Mouse (Mus musculus): ENCODE measurements around the gene Rac2. TPM values are rescaled to one million over a fixed set of nuclear protein-coding genes. Genes with fewer than 3 reads are reported as not detected.

Gene Rac2
- polyA plus RNA-seq (2012; fragmentation: generic; extraction: Trizol) = not detected

DNA sequence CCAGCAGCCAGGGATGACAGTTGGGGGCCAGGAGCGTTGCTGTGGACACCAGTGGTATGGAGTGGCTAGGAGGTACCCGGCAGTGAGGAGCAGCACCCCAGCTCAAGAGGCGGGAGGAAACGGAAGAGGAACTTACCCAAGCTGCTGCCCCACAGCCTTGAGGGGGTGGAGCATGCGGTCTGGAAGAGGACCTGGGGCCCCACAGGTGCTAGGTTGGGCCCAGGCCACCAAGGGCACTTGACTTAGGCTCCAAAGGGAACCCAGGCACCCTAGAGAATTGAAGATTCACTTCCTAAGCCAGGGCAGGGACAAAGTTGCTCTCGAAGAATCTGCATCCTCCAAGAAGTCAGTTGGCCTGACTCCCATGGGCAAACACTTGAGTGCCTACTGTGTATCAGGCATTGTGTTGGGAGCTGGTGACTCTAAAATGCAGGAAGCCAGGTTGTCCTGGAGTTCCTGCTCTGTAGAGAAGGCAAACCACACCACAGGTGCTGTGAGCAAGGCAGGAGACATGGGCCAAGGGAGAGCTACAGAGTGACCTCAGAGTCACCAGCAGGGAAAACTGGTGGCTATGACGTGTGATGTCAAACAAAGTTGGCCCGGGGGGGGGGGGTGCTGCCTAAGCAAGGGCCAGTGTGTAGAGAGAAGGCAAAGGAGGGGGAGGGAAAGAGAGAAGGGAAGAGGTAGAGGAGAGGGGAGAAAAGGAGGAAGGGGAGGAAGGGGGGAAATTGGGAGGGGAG, at the start of gene Rac2:
Gene Rac2, minus strand, starts transcription at position 126 of the 740 bp plus-strand sequence.

DNA sequence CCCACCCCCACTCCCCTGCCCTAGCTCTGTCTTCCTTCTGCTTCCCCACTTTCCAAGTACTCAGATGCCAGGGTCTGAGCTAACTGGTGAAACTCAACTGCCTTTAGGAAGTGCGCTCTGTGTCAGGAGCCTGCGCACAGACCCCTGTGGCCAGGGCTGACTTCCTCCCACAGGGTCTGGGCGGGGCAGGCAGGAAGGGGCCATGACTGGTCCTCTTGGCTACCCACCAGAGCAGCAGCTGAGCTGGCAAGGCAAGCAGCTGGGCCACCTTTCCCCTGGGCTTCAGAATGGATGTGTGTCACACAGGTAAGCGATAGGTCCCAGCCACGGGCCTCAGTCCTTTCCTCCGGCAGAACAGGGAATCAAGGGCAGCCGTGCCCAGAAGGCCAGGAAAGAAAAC, 24.3 kb upstream of the Rac2 start, which contains the start of gene Cyth4:
Gene Cyth4, plus strand, starts transcription at position 134 of the 400 bp plus-strand sequence.

DNA sequence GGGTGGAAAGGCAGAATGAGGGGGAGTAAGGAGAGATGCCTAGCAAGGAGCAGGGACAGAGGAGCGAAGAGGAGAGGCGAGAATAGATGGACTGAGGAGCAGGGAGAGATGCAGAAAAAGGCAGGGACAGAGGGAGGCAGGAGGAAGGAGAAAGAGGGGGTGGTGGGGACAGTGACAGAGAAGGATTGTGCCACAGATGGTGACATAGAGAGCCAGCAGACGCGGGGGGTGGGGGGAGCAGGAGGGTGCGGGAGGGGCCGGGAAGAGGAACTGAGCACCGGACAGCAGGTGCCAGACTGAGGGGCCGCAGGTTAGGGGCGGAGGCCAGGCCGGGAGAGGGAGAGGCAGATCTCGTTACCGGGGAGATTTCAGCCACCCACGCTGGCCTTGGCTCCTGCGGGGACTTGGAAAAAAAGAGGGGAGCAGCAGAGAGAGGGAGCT, 28.0 kb downstream of the Rac2 start, which contains the start of gene Sstr3:
Gene Sstr3, minus strand, starts transcription at position 125 of the 441 bp plus-strand sequence.

DNA sequence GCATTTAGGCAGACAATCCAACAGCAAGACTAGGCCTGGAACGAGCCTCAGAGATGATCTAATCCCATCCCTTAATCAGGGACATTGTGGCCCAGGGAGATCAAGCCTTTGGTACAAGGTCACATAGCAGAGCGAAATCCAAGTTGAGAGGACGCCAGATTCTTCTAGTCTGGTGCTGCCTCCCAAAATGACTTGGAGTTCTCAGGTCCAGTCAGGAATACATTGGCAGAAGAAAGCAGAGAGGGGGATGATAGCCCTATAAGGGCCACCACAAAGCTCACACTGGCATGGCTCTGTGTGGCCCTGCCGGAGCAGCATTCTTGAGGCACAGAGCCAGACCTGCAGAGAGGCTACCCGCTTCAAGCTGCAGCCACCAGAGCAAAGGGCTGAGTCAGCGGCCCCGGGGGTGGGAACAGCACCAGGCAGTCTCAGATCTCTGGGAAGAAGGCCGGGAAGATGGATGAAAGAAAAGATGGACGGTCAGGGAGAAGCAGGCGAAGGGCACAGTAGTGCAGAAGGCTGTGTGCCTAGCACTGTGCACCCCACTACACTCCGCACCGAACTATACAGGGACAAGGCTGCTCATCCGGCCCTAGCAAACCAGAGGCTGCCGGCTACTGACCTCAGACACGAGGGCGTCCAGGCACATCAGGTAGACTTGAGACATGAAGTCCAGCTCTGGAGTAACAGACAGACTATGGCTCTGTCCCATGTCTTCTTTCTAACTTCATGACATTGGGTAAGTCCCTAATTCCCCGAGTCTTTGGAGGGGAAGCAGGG, 41.7 kb downstream of the Rac2 start, which contains the start of gene C1qtnf6:
Gene C1qtnf6, minus strand, starts transcription at position 746 of the 780 bp plus-strand sequence.

Other genes starting within 250 kb of the Rac2 start
- not detected for gene Csf2rb, start 247.0 kb downstream of the Rac2 start, polyA plus RNA-seq (2012; fragmentation: generic; extraction: Trizol)
- gene Tex33, start 176.9 kb downstream of the Rac2 start, polyA plus RNA-seq (2012; fragmentation: generic; extraction: Trizol) = not detected
- 10 to 100 TPM; 13.6 to 29.6 TPM for gene Tst, start 166.9 kb downstream of the Rac2 start, polyA plus RNA-seq (2012; fragmentation: generic; extraction: Trizol)
- 100 to 1,000 TPM in 1 of 2 experiments, 10 to 100 TPM in 1; 62.7 to 129 TPM for gene Mpst, start 166.4 kb downstream of the Rac2 start, polyA plus RNA-seq (2012; fragmentation: generic; extraction: Trizol)
- 100 to 1,000 TPM; 227 to 234 TPM for gene Kctd17, start 144.2 kb downstream of the Rac2 start, polyA plus RNA-seq (2012; fragmentation: generic; extraction: Trizol)
- gene Tmprss6, start 104.1 kb downstream of the Rac2 start, polyA plus RNA-seq (2012; fragmentation: generic; extraction: Trizol) = 1 to 10 TPM in 1 of 2 experiments, under 1 TPM in 1; 0.09 to 2.9 TPM
- under 1 TPM; under 0.01 to 0.32 TPM for gene Il2rb, start 77.5 kb downstream of the Rac2 start, polyA plus RNA-seq (2012; fragmentation: generic; extraction: Trizol)
- gene C1qtnf6, start 41.4 kb downstream of the Rac2 start, polyA plus RNA-seq (2012; fragmentation: generic; extraction: Trizol) = 100 to 1,000 TPM in 1 of 2 experiments, 10 to 100 TPM in 1; 12.4 to 130 TPM
- gene Sstr3, start 28.1 kb downstream of the Rac2 start, polyA plus RNA-seq (2012; fragmentation: generic; extraction: Trizol) = under 1 TPM in 1 of 2 experiments, not detected in 1; 0.01 TPM
- under 1 TPM; 0.21 to 0.48 TPM for gene Cyth4, start 24.3 kb upstream of the Rac2 start, polyA plus RNA-seq (2012; fragmentation: generic; extraction: Trizol)
- under 1 TPM; 0.02 TPM for gene Elfn2, start 146.0 kb upstream of the Rac2 start, polyA plus RNA-seq (2012; fragmentation: generic; extraction: Trizol)
- under 1 TPM in 1 of 2 experiments, not detected in 1; 0.02 TPM for gene Mfng, start 200.7 kb upstream of the Rac2 start, polyA plus RNA-seq (2012; fragmentation: generic; extraction: Trizol)
- under 1 TPM; 0.21 to 0.37 TPM for gene Card10, start 230.3 kb upstream of the Rac2 start, polyA plus RNA-seq (2012; fragmentation: generic; extraction: Trizol)

All from C3H10T1/2 (cell line).